ENCODE assay signal across 15 mouse cellular contexts in genomic region chr17:15918609-15919008, GRCm38 (mm10).
DNase-seq lines count a peak whose midpoint lies in the region; ATAC-seq and TF ChIP-seq lines count a peak whose summit lies in the region.
"Had no signal": no experiment of that assay in that cellular context is flagged by ENCODE, and none has a peak within 500 bp of the region (broad histone marks: within the 10 kb centered on the region; RNA-seq: fewer than 3 reads in every experiment).

No protein-coding gene starts in this region.

- no peak overlapping the region for H3K4me2 ChIP-seq in forebrain, embryonic 11.5 days (ENCODE audit: low read depth, low read length, severe bottlenecking)
- H3K4me2 ChIP-seq in forebrain, embryonic 14.5 days (ENCODE audit: low read length) = no peak overlapping the region
- H3K4me2 ChIP-seq in kidney, postnatal 0 days (ENCODE audit: low read length) = no peak overlapping the region
- H3K4me2 ChIP-seq in neural tube, embryonic 15.5 days = no peak overlapping the region
- no peak overlapping the region for H3K4me2 ChIP-seq in neural tube, embryonic 12.5 days (replicated peaks)

- H3K9ac ChIP-seq in forebrain, embryonic 11.5 days (ENCODE audit: low read length) = no peak overlapping the region
- H3K9ac ChIP-seq in forebrain, embryonic 14.5 days (ENCODE audit: low read length) = no peak overlapping the region
- no peak overlapping the region for H3K9ac ChIP-seq in kidney, postnatal 0 days (ENCODE audit: low read depth, low read length)
- no peak overlapping the region for H3K9ac ChIP-seq in neural tube, embryonic 15.5 days (replicated peaks)
- H3K9ac ChIP-seq in neural tube, embryonic 12.5 days = no peak overlapping the region
- H3K9ac ChIP-seq: liver, embryonic 14.5 days had no signal

- no peak overlapping the region for H3K27ac ChIP-seq in forebrain, embryonic 11.5 days (ENCODE audit: low read depth, low read length)
- H3K27ac ChIP-seq in forebrain, embryonic 14.5 days (ENCODE audit: low read depth, low read length) = no peak overlapping the region
- H3K27ac ChIP-seq in kidney, postnatal 0 days = no peak overlapping the region
- H3K27ac ChIP-seq in neural tube, embryonic 15.5 days (replicated peaks) = no peak overlapping the region
- no peak overlapping the region for H3K27ac ChIP-seq in neural tube, embryonic 12.5 days
- H3K27ac ChIP-seq: liver, embryonic 14.5 days; macrophage had no signal

- H3K4me3 ChIP-seq in forebrain, embryonic 11.5 days (ENCODE audit: low read depth, low read length) = no peak overlapping the region
- no peak overlapping the region for H3K4me3 ChIP-seq in forebrain, embryonic 14.5 days (ENCODE audit: low read depth, low read length)
- H3K4me3 ChIP-seq in kidney, postnatal 0 days (replicated peaks; ENCODE audit: low read depth, low read length) = no peak overlapping the region
- no peak overlapping the region for H3K4me3 ChIP-seq in neural tube, embryonic 15.5 days (replicated peaks)
- H3K4me3 ChIP-seq in neural tube, embryonic 12.5 days = no peak overlapping the region

- peak; percentile 18; the same call in 1 of the 2 replicates for ATAC-seq in forebrain, embryonic 11.5 days (replicated peaks; ENCODE audit: low FRiP score)
- ATAC-seq in forebrain, embryonic 14.5 days = no peak
- peak; percentile 96 for ATAC-seq in kidney, postnatal 0 days (replicated peaks; ENCODE audit: low FRiP score, low read depth)
- ATAC-seq in neural tube, embryonic 15.5 days (ENCODE audit: low FRiP score) = no peak
- 0 out of 2 replicates have a peak, but pooled peaks have one; percentile 25 for ATAC-seq in neural tube, embryonic 12.5 days (ENCODE audit: low FRiP score, low read depth)
- ATAC-seq: inflammation-experienced regulatory T-cells, adult 6 months; Patski had no signal

- no peaks in the 10 kb centered on the region for H3K36me3 ChIP-seq in forebrain, embryonic 11.5 days (ENCODE audit: control insufficient read depth, insufficient read depth, low read length)
- no peaks in the 10 kb centered on the region for H3K36me3 ChIP-seq in forebrain, embryonic 14.5 days (ENCODE audit: control insufficient read depth, insufficient read depth, low read length)
- no peaks in the 10 kb centered on the region for H3K36me3 ChIP-seq in kidney, postnatal 0 days (ENCODE audit: insufficient read depth, low read length)
- no peaks in the 10 kb centered on the region for H3K36me3 ChIP-seq in neural tube, embryonic 15.5 days
- no peaks in the 10 kb centered on the region for H3K36me3 ChIP-seq in neural tube, embryonic 12.5 days

- H3K27me3 ChIP-seq in forebrain, embryonic 11.5 days (ENCODE audit: control insufficient read depth, insufficient read depth, low read length) = no peaks in the 10 kb centered on the region
- H3K27me3 ChIP-seq in forebrain, embryonic 14.5 days (replicated peaks; ENCODE audit: control insufficient read depth, insufficient read depth, low read length) = no peaks in the 10 kb centered on the region
- H3K27me3 ChIP-seq in kidney, postnatal 0 days (ENCODE audit: insufficient read depth, low read length) = no peaks in the 10 kb centered on the region
- H3K27me3 ChIP-seq in neural tube, embryonic 15.5 days (replicated peaks) = no peaks in the 10 kb centered on the region
- H3K27me3 ChIP-seq in neural tube, embryonic 12.5 days (replicated peaks) = no peaks in the 10 kb centered on the region
- H3K27me3 ChIP-seq: Patski had no signal

- H3K9me3 ChIP-seq in forebrain, embryonic 11.5 days (ENCODE audit: control insufficient read depth, low read length) = no peaks in the 10 kb centered on the region
- no peaks in the 10 kb centered on the region for H3K9me3 ChIP-seq in forebrain, embryonic 14.5 days (replicated peaks; ENCODE audit: control insufficient read depth, low read length)
- H3K9me3 ChIP-seq in kidney, postnatal 0 days (replicated peaks; ENCODE audit: low read length) = no peaks in the 10 kb centered on the region
- no peaks in the 10 kb centered on the region for H3K9me3 ChIP-seq in neural tube, embryonic 15.5 days (replicated peaks)
- H3K9me3 ChIP-seq in neural tube, embryonic 12.5 days = no peaks in the 10 kb centered on the region

- 51% methylated on average over 4 of the region's 4 CpGs for WGBS in forebrain, embryonic 11.5 days
- 47% methylated on average over 4 of the region's 4 CpGs for WGBS in forebrain, embryonic 14.5 days
- 11% methylated on average over 4 of the region's 4 CpGs for WGBS in kidney, postnatal 0 days
- WGBS in neural tube, embryonic 15.5 days = 37% methylated on average over 4 of the region's 4 CpGs
- 38% methylated on average over 4 of the region's 4 CpGs for WGBS in neural tube, embryonic 12.5 days

- TF ChIP-seq CTCF in kidney, postnatal 0 days (IDR thresholded peaks at IDR 0.05; ENCODE audit: low read depth) = no peak

- no peak for DNase-seq in forebrain, embryonic 11.5 days (ENCODE audit: low spot score)
- DNase-seq in forebrain, embryonic 14.5 days (ENCODE audit: low spot score) = no peak
- DNase-seq in kidney, postnatal 0 days (ENCODE audit: low spot score) = peak; percentile 9
- DNase-seq in kidney, adult 18-20 months = no peak
- peak; percentile 22 for DNase-seq in neural tube, embryonic 10.5 days (ENCODE audit: extremely low spot score, low spot score)
- DNase-seq in layer of hippocampus, postnatal 25 days (ENCODE audit: extremely low spot score in 1 of 2, low spot score in 1 of 2) = no peak
- DNase-seq: cerebellum, adult 18-20 months; heart, postnatal 14 days; thymus, adult 18-20 months had no signal

- H3K4me1 ChIP-seq in forebrain, embryonic 11.5 days (replicated peaks; ENCODE audit: control insufficient read depth, insufficient read depth, low read length) = no peaks in the 10 kb centered on the region
- H3K4me1 ChIP-seq in forebrain, embryonic 14.5 days (ENCODE audit: control insufficient read depth, insufficient read depth, low read length) = no peaks in the 10 kb centered on the region
- H3K4me1 ChIP-seq in kidney, postnatal 0 days (replicated peaks; ENCODE audit: insufficient read depth, low read length) = no peaks in the 10 kb centered on the region
- H3K4me1 ChIP-seq in neural tube, embryonic 15.5 days = no peaks in the 10 kb centered on the region
- H3K4me1 ChIP-seq in neural tube, embryonic 12.5 days = no peaks in the 10 kb centered on the region

Comparison
In these comparisons a context has a peak if more than half of its experiments do, and no peak if none do; other contexts are left out.
1. ATAC-seq: peak in forebrain, embryonic 11.5 days (single experiment), kidney, postnatal 0 days (single experiment) and neural tube, embryonic 12.5 days (single experiment); none in forebrain, embryonic 14.5 days (single experiment) and neural tube, embryonic 15.5 days (single experiment).
2. DNase-seq: peak in kidney, postnatal 0 days (single experiment) and neural tube, embryonic 10.5 days (single experiment); none in forebrain, embryonic 11.5 days (single experiment), forebrain, embryonic 14.5 days (single experiment), kidney, adult 18-20 months (single experiment) and layer of hippocampus, postnatal 25 days (0 of 2).